Mouse (Mus musculus) kidney, adult 2 months (tissue): ENCODE data around the gene Pmm2.

Source experiments
- CTCF ChIP-seq: fragments of 200-500 bp; conservative IDR thresholded peaks from 2 replicates; pipeline ENCODE4 v1.5.1; 2011; ENCODE audit warnings: low read depth, mild to moderate bottlenecking, control low read depth, low read length, moderate library complexity, mixed read lengths; ENCODE audit not compliant: insufficient read depth, insufficient read length
- POLR2A ChIP-seq: fragments of 200-500 bp; IDR thresholded peaks from one replicate; pipeline ENCODE4 v1.6.1; 2011; ENCODE audit warnings: low read depth, low read length, control low read depth

- TF ChIP-seq POLR2A (no peak), CTCF (no peak)
These were observed 52.6 kb downstream of the Pmm2 start for GRCm38 (mm10) chr16:8689979-8690656.
